32 mouse cellular contexts compared by ENCODE assay signal in genomic region chr8:79121614-79122013, GRCm38 (mm10).
"Had no signal": no experiment of that assay in that cellular context is flagged by ENCODE, and none has a peak within 500 bp of the region (broad histone marks: within the 10 kb centered on the region; RNA-seq: fewer than 3 reads in every experiment).

No protein-coding gene starts in this region.

- ATAC-seq: hindbrain, embryonic 16.5 days; hindbrain, postnatal 0 days; inflammation-experienced regulatory T-cells, adult 6 months; intestine, embryonic 15.5 days had no signal

- H3K4me1 ChIP-seq: hindbrain, embryonic 10.5 days; hindbrain, embryonic 12.5 days; hindbrain, embryonic 15.5 days; intestine, embryonic 15.5 days; kidney, embryonic 15.5 days had no signal

- H3K9me3 ChIP-seq: heart, embryonic 10.5 days; heart, embryonic 12.5 days; heart, embryonic 13.5 days; heart, embryonic 15.5 days; hindbrain, embryonic 10.5 days; hindbrain, embryonic 12.5 days; hindbrain, embryonic 13.5 days; hindbrain, embryonic 15.5 days; intestine, embryonic 15.5 days; kidney, embryonic 15.5 days had no signal

- H3K27me3 ChIP-seq: heart, embryonic 12.5 days; heart, embryonic 13.5 days; heart, embryonic 15.5 days; hindbrain, embryonic 12.5 days; hindbrain, embryonic 13.5 days; hindbrain, embryonic 15.5 days; intestine, embryonic 15.5 days; kidney, embryonic 15.5 days had no signal

- H3K27ac ChIP-seq: heart, embryonic 10.5 days; heart, embryonic 13.5 days; heart, embryonic 15.5 days; hindbrain, embryonic 10.5 days; hindbrain, embryonic 12.5 days; hindbrain, embryonic 13.5 days; hindbrain, embryonic 14.5 days; hindbrain, embryonic 15.5 days; hindbrain, postnatal 0 days; intestine, embryonic 15.5 days; kidney, embryonic 15.5 days; kidney, postnatal 0 days; layer of hippocampus, adult 2 months; left cerebral cortex, adult 2 months had no signal

- H3K4me3 ChIP-seq: heart, embryonic 10.5 days; heart, embryonic 12.5 days; heart, embryonic 13.5 days; heart, embryonic 15.5 days; hindbrain, embryonic 10.5 days; hindbrain, embryonic 12.5 days; hindbrain, embryonic 13.5 days; hindbrain, embryonic 15.5 days; intestine, embryonic 15.5 days; kidney, embryonic 15.5 days; layer of hippocampus, adult 2 months; left cerebral cortex, adult 2 months had no signal

- H3K9ac ChIP-seq: heart, embryonic 12.5 days; heart, embryonic 13.5 days; heart, embryonic 15.5 days; hindbrain, embryonic 12.5 days; hindbrain, embryonic 13.5 days; hindbrain, embryonic 14.5 days; hindbrain, embryonic 15.5 days; intestine, embryonic 15.5 days; kidney, embryonic 15.5 days had no signal

- DNase-seq: heart, postnatal 10 days; heart, postnatal 14 days; heart, postnatal 36 days; kidney, adult 11 months; kidney, adult 18-20 months; kidney, adult 2 months; kidney, adult 8-10 months; kidney, adult 9 months; kidney, postnatal 10 days; kidney, postnatal 14 days; kidney, postnatal 36 days; kidney, postnatal 4 days; layer of hippocampus, adult 9-11 months; layer of hippocampus, postnatal 36 days had no signal

- H3K4me2 ChIP-seq: heart, embryonic 11.5 days; heart, embryonic 12.5 days; heart, embryonic 13.5 days; heart, embryonic 15.5 days; hindbrain, embryonic 12.5 days; hindbrain, embryonic 13.5 days; hindbrain, embryonic 14.5 days; hindbrain, embryonic 15.5 days; intestine, embryonic 15.5 days; kidney, embryonic 15.5 days had no signal
